Mouse (Mus musculus) cerebellum, adult 11-12 months (tissue): ENCODE results near the gene Qprt.

ENCODE experiments used
- DNase-seq: peaks from one replicate; pipeline ENCODE4 v3.0.0; 2022

Gene Qprt

GRCm38 (mm10) chr7:127129638-127130037 lies 7.6 kb upstream of the Qprt start:
- DNase-seq, result peak; percentile 63

DNA sequence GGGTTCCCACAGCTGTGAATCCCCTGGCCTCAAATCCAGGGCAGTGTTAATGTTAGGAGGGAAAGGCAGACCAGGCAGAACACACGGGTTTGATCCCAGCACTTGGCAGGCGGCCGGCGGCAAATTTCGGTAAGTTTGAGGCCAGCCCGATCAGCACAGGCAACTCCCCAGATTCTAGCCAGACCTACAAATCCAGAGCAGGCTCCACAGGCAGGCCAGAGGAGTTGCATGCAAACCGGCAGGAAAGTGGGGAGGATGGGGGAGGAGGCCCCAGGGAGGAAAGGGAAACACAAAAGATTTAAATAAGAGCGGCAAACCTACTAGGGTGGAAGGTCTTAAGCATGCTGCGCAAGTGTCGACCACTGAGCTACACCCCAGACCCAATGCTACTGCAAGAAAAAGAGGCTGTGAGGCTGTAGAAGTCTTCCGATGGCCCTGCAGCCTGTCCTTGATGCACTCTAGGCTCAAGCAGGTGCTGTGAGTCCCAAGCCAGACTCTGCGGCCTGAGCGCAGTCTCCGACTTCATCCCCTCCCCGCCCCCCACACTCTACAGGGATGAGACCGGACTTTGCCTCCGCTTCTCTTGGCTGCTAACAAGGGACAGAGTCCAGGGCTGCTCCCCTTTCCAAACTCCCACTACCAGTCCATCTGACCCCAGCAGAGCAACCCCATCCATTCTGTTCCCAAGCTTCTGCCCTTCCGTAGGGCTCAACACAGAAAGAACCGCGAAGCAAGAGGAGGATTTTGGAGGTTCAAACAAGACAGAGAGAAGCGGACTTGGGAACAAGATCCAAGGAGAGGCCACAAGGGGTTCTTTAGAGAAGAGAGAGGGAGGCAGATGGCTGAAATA lies 740 bp downstream of the Qprt start:
- no peak for DNase-seq

- no peak for DNase-seq
Measured at GRCm38 (mm10) chr7:127118671-127119445, 3.2 kb downstream of the Qprt start.

- DNase-seq, result no peak
Measured at GRCm38 (mm10) chr7:127117948-127118347, 4.1 kb downstream of the Qprt start.

GRCm38 (mm10) chr7:127116331-127116935 lies 5.6 kb downstream of the Qprt start:
- DNase-seq, result no peak

DNA sequence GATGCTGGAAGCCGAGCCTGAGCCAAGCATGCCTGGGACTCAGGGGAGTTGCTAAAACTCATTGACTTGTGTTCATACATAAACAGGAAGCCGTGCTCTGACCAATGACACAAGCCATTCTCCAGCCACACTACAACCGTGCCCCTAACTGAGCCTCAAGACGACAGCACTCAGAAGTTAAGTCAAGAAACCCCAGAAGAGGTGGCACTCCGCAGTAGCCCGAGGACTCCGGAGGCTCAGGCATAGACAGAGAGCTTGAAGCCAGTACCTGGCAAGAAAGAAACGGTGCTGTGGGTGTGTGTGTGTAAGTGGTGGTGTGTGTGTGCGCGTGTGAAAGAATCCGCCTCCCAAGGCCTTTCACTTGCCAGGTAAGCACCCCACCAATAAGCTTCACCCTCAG lies 7.1 kb downstream of the Qprt start:
- no peak for DNase-seq

GRCm38 (mm10) chr7:127113614-127114259 lies 8.3 kb downstream of the Qprt start:
- no peak for DNase-seq

GRCm38 (mm10) chr7:127112921-127113597 lies 9.0 kb downstream of the Qprt start:
- no peak for DNase-seq

- DNase-seq, result no peak
Measured at GRCm38 (mm10) chr7:127112251-127112841, 9.7 kb downstream of the Qprt start.

- DNase-seq, result peak; percentile 44
Measured at GRCm38 (mm10) chr7:127111461-127111860, 10.6 kb downstream of the Qprt start.

DNA sequence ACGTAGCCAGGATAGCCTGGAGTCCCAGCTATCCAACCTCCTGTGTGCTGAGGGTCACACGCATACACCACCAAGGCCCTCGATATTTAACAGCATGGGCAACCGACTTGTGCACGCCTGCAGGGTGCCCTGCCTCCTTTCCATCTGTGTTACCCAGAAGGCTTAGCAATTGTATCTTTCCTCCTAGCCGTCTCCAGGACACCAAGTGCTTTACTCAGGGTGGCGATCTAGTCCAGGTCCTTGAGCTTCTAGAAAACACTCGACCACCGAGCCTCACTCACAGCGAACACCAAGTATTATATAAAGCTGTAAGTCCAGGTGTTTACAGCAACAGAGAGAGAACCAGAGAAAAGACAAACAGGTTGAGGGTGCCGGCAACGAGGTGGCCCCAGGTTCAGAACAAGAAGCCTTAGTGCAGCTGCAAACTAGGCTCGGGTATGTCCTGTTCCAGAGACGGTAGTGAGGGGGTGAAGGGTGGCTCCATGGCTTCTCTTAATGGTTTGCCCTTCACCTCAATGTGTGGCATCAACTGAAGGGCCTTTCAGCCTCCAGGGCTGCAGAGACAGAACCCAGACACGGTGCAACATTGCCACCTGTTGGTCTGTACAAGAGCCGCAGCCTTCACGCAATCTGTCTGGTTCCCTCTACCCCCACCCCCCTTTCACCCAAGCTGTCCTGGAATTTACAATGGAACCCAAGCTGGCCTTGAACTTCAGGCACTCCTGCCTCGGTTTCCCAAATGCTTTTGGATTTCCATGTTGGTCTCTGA lies 11.6 kb downstream of the Qprt start:
- peak; percentile 82 for DNase-seq

DNA sequence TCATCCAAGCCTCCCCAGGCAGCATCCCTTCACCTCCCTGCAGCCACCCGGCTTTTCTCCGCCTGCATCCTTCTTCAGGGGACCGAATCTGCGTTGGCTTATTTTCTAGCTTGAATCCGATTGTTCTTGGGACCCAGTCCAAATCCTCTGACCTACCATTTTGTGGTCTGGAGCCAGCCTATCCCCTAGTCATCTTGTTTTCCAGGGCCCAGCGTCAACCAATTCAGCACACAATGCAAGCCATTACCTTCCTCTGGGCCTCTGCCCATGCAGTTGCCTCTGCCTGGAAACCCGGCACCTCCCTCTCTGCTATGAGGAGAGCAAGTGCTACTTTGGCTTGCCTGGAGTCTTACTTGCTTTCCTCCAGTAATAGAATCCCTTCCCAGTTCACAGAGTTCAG lies 16.5 kb downstream of the Qprt start:
- DNase-seq, result peak; percentile 25

DNA sequence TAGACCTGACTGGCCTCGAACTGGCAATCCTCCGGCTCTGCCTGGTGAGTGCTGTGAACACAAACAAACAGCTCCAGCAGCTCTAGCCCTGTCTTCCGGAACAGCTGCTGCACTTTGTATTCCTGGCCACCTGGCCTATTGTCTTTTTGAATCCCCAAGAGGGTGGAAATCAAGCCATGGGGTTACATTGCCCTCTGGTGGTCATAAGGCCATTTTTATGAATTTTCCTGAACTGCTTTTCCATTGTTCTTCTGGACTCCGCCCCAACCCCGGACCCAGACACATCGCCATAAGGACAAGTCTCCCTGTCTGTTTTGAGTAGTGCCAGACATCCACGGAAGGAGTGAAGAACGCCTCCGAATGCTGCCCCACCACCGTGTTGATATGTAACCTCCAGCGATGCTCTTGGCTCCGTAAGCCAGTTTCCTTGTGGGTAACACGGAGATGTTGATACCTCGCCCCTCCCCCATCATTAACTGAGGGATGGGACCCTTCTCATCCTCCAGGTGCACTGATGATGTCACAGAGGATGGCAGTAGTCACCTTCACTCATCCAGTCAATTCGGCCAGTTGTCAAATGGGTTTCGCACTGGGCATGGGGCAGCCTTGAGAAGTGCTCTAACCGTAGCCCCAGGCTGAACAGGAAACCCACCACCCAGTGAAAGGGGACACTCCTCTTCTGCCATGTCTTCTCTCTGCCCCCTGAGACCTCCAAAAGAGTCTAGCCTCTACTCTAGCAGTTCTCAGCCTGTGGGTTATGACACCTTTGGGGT lies 17.3 kb downstream of the Qprt start:
- peak; percentile 90 for DNase-seq

DNA sequence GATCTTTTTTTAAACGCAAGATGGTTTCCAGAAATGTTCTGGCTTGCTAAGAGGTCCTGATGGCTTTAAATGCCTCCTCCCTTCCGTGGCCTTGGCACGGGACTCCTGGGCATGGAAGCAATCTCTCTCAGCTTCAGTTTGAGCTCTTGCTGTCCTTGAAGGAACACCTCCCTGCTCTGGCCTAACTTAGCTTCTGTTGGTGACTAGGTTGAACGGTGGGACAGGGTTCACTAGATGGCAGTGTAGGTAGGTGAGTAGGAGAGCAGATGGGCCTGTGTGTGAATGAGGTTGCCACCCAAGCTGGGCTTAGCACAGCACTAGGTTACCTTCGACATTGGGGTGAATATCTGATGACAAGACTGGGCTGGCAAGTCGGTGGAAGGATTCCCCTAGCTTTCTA lies 18.1 kb downstream of the Qprt start:
- no peak for DNase-seq

DNA sequence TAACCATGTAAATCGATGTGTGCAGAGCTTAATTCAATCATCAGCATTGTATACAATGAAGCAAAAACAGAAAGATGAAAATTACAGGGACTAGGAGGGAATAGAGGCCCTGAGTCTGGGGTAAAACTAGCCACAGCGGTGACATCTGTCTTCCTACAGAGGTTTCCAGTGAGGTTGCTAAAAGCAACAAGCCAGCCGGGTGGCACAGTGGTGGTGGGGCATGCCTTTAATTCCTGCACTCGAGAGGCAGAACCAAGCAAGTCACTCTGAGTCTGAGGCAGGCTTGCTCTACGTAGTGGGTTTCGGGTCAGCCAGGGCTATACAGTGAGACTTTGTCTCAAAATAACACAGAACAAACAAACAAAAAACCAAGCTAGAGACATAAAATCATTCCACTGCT lies 19.9 kb downstream of the Qprt start:
- DNase-seq, result no peak

GRCm38 (mm10) chr7:127101451-127102016 lies 20.5 kb downstream of the Qprt start:
- DNase-seq, result no peak

GRCm38 (mm10) chr7:127099528-127099927 lies 22.5 kb downstream of the Qprt start:
- DNase-seq, result no peak

- no peak for DNase-seq
Measured at GRCm38 (mm10) chr7:127098950-127099349, 23.1 kb downstream of the Qprt start.

DNA sequence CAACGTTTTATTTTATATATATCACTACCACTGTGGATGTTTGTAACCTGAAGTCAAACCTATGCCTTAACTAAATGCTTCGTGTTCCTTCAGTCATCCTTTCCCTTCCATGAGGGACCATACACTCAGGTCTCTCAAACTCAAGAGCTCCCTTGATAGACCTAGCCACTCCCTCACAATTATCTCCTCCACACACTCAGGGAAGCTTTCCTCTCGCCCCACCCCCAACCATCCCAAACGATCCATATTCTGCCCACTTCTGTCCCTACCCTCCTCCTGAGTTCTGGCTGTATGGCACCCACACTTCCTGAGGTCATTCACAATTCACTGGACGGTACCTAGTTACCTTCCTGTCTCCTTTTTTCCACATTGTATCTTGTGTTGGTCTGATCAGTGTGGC lies 23.5 kb downstream of the Qprt start:
- no peak for DNase-seq

GRCm38 (mm10) chr7:127096456-127096855 lies 25.6 kb downstream of the Qprt start:
- no peak for DNase-seq
